Mouse (Mus musculus): Measurements from ENCODE around the gene Abi3. TPM values are rescaled to one million over a fixed set of nuclear protein-coding genes. Genes with fewer than 3 reads are reported as not detected.

The Abi3 gene
- polyA plus RNA-seq, 1 experiment, result 60.6 TPM

DNA sequence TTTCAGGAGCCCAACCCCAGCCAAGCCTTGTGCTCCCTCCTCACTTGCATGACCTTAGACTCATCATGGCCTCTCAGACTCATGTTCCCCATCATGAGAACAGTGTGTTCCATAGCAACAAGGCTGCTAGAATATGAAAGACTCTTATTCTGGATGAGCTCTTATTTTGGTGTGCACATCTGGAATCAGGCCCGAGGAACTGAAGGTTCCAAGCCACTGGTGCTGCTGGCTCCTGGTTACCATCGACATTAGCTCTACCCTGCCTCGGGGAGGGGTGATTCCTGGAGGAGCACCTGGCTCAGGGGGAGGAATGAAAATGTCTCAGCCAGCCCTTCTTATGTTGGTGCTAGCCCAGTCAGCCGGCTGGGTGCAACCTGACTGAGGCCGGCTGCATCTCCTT is 27.4 kb downstream of the Abi3 start:
- TF ChIP-seq CTCF (IDR thresholded peaks at IDR 0.05; ENCODE audit: low read depth, low read length) (no peak), POLR2A (IDR thresholded peaks at IDR 0.05; ENCODE audit: borderline replicate concordance, low read depth, low read length) (no peak)
- H3K4me1 ChIP-seq (ENCODE audit: control insufficient read depth, insufficient read depth, low read length), result peaks cover 9% of the 10 kb centered on the region
- H3K27ac ChIP-seq (ENCODE audit: insufficient read depth, low read depth, low read length), result no peak overlapping the region
- no peak overlapping the region for H3K4me3 ChIP-seq (ENCODE audit: insufficient read depth, low read length)

DNA sequence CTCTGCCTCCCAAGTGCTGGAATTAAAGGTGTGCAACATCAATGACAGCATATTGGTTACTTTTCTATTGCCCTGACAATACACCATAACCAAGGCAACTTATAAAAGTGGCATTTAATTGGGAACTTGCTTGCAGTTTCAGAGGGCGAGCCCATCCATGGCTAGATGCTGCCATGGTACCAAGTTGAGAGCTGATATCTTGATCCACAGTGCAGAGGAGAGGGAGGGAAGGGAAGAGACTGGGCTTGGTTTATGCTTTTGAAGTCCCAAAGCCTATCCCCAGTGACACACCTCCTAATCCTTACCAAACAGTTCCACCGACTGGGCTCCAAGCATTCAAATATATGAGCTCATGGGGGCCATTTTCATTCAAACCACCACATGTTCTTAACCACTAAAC is 28.2 kb downstream of the Abi3 start:
- TF ChIP-seq CTCF (IDR thresholded peaks at IDR 0.05; ENCODE audit: low read depth, low read length) (no peak), POLR2A (IDR thresholded peaks at IDR 0.05; ENCODE audit: borderline replicate concordance, low read depth, low read length) (no peak)
- H3K27ac ChIP-seq (ENCODE audit: insufficient read depth, low read depth, low read length), result no peak overlapping the region
- peaks cover 12% of the 10 kb centered on the region for H3K4me1 ChIP-seq (ENCODE audit: control insufficient read depth, insufficient read depth, low read length)
- H3K4me3 ChIP-seq (ENCODE audit: insufficient read depth, low read length), result no peak overlapping the region

DNA sequence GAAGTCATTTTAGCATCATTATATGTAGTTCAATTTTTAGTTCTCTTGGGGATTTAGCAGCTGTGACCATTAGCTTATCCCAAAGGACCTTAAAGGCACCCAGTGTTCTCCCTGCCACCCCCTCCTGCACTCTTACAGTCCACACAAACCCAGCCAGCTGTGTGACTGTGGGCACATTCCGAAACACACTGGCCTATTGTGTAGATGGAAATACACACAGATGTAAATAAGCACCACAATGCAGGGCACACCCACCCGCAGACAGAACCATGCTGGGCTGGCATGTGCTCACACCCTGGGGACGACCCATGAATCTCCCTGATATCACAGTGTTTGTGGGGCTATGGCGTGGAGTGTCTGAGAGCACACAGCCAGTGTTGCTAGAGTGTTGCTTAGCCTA is 30.1 kb downstream of the Abi3 start:
- Histone ChIP-seq H3K27ac (ENCODE audit: insufficient read depth, low read depth, low read length) (no peak overlapping the region), H3K4me1 (ENCODE audit: control insufficient read depth, insufficient read depth, low read length) (peaks cover 12% of the 10 kb centered on the region), H3K4me3 (ENCODE audit: insufficient read depth, low read length) (no peak overlapping the region)
- no peak for TF ChIP-seq POLR2A (IDR thresholded peaks at IDR 0.05; ENCODE audit: borderline replicate concordance, low read depth, low read length)
- no peak for TF ChIP-seq CTCF (IDR thresholded peaks at IDR 0.05; ENCODE audit: low read depth, low read length)

DNA sequence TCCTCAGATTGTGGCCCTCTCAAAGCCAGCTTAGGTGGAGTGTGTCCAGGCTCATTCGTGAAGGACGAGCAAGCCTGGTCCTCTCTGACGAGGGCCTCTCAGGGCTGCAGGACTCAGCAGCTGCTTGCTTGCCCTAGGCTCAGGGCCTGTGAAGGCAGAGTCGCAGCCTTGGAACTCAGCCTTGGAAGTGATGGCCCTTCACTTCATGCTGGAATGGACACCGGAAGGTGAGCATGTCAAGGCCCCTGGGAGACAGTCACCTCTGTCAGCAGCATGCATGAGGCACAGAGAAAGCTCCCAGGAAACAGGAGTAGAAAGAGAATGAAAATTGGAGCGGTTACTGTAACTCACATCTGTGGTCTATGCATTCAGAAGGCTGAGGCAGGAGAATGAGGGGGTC is 30.5 kb downstream of the Abi3 start:
- Histone ChIP-seq H3K4me3 (ENCODE audit: insufficient read depth, low read length) (no peak overlapping the region), H3K27ac (ENCODE audit: insufficient read depth, low read depth, low read length) (no peak overlapping the region), H3K4me1 (ENCODE audit: control insufficient read depth, insufficient read depth, low read length) (peaks cover 12% of the 10 kb centered on the region)
- TF ChIP-seq POLR2A (IDR thresholded peaks at IDR 0.05; ENCODE audit: borderline replicate concordance, low read depth, low read length) (no peak), CTCF (IDR thresholded peaks at IDR 0.05; ENCODE audit: low read depth, low read length) (no peak)

DNA sequence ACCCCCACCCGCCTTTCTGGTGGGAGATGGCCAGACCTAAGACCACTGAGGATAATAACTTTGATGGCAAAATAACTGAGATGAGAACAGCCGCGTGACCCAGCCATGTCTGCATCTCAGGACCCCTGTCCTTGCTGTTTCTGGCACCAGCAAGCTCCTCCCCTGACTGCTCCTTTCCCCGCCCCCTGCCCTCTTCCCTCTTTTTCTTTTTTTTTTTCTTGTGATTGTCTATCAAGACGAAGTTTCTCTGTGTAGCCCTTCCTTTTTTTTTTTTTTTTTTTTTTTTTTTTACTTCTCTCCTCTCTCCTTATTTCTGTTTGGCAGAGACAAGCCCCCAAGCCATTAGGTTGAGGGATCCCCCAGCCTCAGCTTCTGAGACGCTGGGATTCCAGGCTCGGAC is 31.4 kb downstream of the Abi3 start:
- TF ChIP-seq POLR2A (IDR thresholded peaks at IDR 0.05; ENCODE audit: borderline replicate concordance, low read depth, low read length) (no peak), CTCF (IDR thresholded peaks at IDR 0.05; ENCODE audit: low read depth, low read length) (no peak)
- Histone ChIP-seq H3K27ac (ENCODE audit: insufficient read depth, low read depth, low read length) (no peak overlapping the region), H3K4me3 (ENCODE audit: insufficient read depth, low read length) (no peak overlapping the region), H3K4me1 (ENCODE audit: control insufficient read depth, insufficient read depth, low read length) (peaks cover 15% of the 10 kb centered on the region)

DNA sequence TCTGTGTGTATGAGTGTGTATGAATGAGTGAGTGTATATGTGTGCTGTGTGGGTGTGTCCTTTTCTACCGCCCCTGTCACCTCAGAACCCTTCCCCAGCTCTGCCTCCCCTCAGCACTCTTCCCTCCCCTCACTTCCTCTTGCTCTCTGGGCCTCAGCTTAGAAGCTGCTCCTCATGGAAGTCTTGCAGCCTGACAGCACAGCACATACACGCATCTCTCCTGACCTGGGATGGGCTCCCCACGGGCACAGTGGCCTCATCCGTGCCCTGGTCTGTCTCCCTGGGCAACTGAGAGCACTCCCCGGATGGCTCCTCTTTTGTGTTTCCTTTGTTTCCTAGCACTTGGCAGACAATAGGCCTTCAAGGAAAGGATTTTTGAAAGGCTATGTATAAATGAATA is 32.7 kb downstream of the Abi3 start:
- Histone ChIP-seq H3K4me3 (ENCODE audit: insufficient read depth, low read length) (no peak overlapping the region), H3K4me1 (ENCODE audit: control insufficient read depth, insufficient read depth, low read length) (peaks cover 23% of the 10 kb centered on the region), H3K27ac (ENCODE audit: insufficient read depth, low read depth, low read length) (no peak overlapping the region)
- TF ChIP-seq POLR2A (IDR thresholded peaks at IDR 0.05; ENCODE audit: borderline replicate concordance, low read depth, low read length) (no peak), CTCF (IDR thresholded peaks at IDR 0.05; ENCODE audit: low read depth, low read length) (no peak)

DNA sequence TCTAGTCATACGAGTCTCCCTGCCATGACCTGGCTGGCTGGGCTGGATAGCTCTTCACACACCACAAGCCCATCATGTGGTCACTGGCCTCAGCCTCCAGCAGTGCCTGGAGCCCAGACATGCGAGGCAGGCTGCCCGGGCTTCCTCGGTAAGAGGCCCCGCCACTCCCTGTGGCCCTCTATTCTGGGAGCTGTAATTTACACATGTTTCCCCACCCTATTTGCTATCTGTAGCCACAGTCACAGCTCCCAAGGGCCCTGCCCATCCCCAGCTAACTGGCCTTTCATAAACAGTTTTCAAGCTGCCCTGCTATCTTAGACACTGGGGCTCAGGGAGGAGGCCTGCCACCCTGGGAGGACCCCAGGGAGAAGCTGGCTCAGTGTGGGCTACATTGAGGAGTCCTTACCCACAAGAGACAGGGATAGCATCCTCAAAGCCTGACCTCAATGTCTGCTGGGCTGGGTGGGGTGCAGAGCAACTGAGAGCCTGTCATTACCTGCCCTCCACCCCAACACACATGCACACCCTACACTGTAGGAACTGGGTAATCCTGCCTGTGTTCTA is 33.7 kb downstream of the Abi3 start:
- Histone ChIP-seq H3K4me3 (ENCODE audit: insufficient read depth, low read length) (no peak overlapping the region), H3K27ac (ENCODE audit: insufficient read depth, low read depth, low read length) (no peak overlapping the region), H3K4me1 (ENCODE audit: control insufficient read depth, insufficient read depth, low read length) (peaks cover 23% of the 10 kb centered on the region)
- no peak for TF ChIP-seq POLR2A (IDR thresholded peaks at IDR 0.05; ENCODE audit: borderline replicate concordance, low read depth, low read length)
- TF ChIP-seq CTCF (IDR thresholded peaks at IDR 0.05; ENCODE audit: low read depth, low read length), result no peak

DNA sequence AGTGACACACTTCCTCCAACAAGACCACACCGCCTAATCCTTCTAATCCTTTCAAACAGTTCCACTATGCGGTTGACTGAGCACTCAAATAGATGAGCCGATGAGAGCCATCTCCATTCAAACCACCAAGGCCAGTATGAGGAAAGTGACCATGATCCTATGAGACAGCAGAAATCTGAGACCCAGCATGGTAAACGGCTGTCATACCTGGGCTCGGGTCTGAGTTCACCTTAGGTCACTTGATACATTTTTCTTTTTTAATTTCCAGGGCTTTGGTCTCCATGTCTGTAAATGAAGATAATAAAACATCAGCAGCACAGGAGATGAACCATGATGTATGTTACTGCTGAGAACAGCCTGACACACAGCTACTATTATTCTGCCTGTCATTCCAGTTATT is 34.4 kb downstream of the Abi3 start:
- Histone ChIP-seq H3K4me3 (ENCODE audit: insufficient read depth, low read length) (no peak overlapping the region), H3K27ac (ENCODE audit: insufficient read depth, low read depth, low read length) (no peak overlapping the region), H3K4me1 (ENCODE audit: control insufficient read depth, insufficient read depth, low read length) (peaks cover 23% of the 10 kb centered on the region)
- TF ChIP-seq CTCF (IDR thresholded peaks at IDR 0.05; ENCODE audit: low read depth, low read length) (no peak), POLR2A (IDR thresholded peaks at IDR 0.05; ENCODE audit: borderline replicate concordance, low read depth, low read length) (no peak)

DNA sequence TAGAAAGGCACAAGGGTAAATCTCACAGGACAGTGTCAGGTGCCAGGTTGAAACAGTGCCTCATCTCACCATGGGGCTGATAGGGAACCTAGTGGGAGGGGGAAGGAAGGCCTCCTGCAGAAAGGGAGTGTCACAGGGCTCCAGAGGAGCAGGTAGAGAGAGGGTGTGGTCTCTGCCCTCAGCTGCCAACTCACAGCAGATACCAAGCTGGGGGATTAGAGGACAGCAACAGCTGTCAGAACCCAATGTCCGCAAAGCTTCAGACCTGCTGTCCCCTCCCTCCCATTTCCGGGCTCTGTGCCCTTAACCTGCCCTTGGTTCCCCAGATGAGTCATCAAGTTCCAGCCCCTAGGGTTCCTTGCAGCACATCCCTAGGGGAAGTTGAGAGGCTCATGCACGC is 36.7 kb downstream of the Abi3 start:
- H3K27ac ChIP-seq (ENCODE audit: insufficient read depth, low read depth, low read length), result no peak overlapping the region
- H3K4me1 ChIP-seq (ENCODE audit: control insufficient read depth, insufficient read depth, low read length), result peaks cover 19% of the 10 kb centered on the region
- H3K4me3 ChIP-seq (ENCODE audit: insufficient read depth, low read length), result no peak overlapping the region
- TF ChIP-seq POLR2A (IDR thresholded peaks at IDR 0.05; ENCODE audit: borderline replicate concordance, low read depth, low read length) (no peak), CTCF (IDR thresholded peaks at IDR 0.05; ENCODE audit: low read depth, low read length) (no peak)

DNA sequence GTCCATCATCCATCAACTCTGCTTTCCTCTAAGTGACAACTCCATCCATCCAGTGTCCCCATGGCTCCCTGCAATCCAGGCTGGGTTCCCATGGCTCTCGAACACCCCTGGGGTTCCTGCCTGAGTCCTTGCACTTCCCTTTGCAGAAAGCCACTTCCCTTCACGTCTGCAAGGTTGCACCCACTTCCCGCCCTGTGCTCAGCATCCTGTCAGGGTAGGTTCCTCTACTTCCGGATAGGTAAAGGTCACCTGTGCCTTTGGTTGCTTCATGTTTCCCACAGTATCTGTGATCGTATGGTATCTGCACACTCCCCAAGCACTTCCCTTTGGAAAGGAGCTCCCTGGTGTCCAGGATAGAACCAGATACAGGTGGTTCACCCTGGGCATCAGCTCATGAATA is 37.3 kb downstream of the Abi3 start:
- Histone ChIP-seq H3K27ac (ENCODE audit: insufficient read depth, low read depth, low read length) (no peak overlapping the region), H3K4me1 (ENCODE audit: control insufficient read depth, insufficient read depth, low read length) (peaks cover 20% of the 10 kb centered on the region), H3K4me3 (ENCODE audit: insufficient read depth, low read length) (no peak overlapping the region)
- no peak for TF ChIP-seq CTCF (IDR thresholded peaks at IDR 0.05; ENCODE audit: low read depth, low read length)
- no peak for TF ChIP-seq POLR2A (IDR thresholded peaks at IDR 0.05; ENCODE audit: borderline replicate concordance, low read depth, low read length)

DNA sequence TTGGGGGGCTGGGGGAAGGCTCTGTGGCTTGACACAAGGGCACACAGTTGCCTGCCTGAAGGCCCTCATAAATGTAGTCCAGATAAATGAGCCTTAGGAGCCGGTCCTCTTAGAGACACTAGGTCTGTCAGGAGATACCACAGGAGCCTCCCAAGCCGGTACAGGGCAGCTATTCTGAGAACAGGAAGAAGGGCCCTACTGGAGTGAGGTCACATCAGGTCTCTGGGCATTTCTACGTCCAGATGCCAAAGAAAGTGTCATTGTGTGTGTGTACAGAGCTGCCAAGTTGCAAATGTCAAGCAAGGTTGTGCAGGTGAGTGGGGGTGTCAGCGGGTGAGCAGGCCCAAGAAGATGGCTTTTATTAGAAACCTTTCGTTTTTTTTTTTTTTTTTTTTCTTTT is 46.7 kb downstream of the Abi3 start:
- Histone ChIP-seq H3K27ac (ENCODE audit: insufficient read depth, low read depth, low read length) (no peak overlapping the region), H3K4me1 (ENCODE audit: control insufficient read depth, insufficient read depth, low read length) (peaks cover 18% of the 10 kb centered on the region), H3K4me3 (ENCODE audit: insufficient read depth, low read length) (no peak overlapping the region)
- no peak for TF ChIP-seq CTCF (IDR thresholded peaks at IDR 0.05; ENCODE audit: low read depth, low read length)
- TF ChIP-seq POLR2A (IDR thresholded peaks at IDR 0.05; ENCODE audit: borderline replicate concordance, low read depth, low read length), result no peak
